Mouse (Mus musculus): ENCODE results near the gene Foxn2. TPM values are rescaled to one million over a fixed set of nuclear protein-coding genes. Genes with fewer than 3 reads are reported as not detected.
"Not testable (repeated sequence)": the region's sequence is repeated elsewhere in the genome, so short reads cannot be mapped to it uniquely, and the experiment has no call there.

The Foxn2 gene
- polyA plus RNA-seq, 1 experiment from 2014 or later = 8.2 TPM

DNA sequence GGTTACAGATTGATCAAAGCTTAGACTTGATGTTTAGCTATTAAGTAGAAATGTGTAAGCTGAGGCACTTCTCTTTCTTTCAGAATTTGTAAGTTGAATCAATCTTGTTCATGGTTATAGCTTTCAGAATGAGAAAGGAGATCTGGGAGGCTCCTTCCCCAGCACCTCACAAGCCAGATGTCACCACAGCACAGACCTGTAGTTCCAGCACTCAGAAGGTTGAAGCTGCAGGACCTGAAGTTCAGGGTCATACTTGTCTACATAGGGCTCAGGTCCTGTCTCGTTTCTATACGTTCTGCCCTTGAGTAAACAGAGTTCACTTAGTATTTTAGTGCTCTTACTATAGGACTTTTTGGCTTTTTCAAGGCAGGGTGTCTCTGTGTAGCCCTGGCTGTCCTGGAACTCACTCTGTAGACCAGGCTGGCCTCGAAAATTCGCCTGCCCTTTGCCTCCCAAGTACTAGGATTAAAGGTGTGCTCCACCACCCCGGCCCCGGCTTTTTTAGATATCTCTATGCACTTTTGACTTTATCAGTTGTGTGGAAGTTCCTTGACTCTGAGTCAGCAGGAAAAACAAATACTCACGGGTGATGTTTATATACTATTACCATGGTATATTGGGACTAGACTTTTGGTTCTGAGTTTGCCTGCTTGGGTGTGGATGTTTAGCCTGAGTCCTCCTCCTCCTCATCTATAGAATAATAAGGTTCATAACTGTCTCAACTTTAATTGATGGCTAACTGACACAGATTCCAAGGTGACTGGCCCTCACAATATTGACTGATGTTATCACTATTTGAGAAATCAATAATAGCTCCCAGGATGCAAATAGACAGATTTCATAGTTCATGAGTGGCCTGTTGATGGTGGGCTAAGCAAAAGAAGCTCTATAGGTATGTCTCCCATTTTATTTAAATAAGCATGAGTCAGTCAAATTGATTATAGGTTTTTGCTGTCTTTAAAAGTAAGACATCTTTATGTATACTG lies 19.7 kb downstream of the Foxn2 start:
- Histone ChIP-seq H3K4me2 (ENCODE audit: low read length) (no peak overlapping the region), H3K36me3 (ENCODE audit: control insufficient read depth, insufficient read depth, low read length) (no peaks in the 10 kb centered on the region), H3K9me3 (ENCODE audit: control insufficient read depth, low read length) (no peaks in the 10 kb centered on the region), H3K4me1 (ENCODE audit: control insufficient read depth, insufficient read depth, low read depth, low read length) (no peaks in the 10 kb centered on the region), H3K27me3 (replicated peaks; ENCODE audit: control insufficient read depth, insufficient read depth, low read length) (no peaks in the 10 kb centered on the region), H3K4me3 (ENCODE audit: low read length) (no peak overlapping the region), H3K27ac (ENCODE audit: low read depth, low read length) (no peak overlapping the region), H3K9ac (ENCODE audit: low read depth, low read length) (no peak overlapping the region)
- ATAC-seq = no peak
- WGBS = 88% methylated on average over 7 of the region's 7 CpGs

DNA sequence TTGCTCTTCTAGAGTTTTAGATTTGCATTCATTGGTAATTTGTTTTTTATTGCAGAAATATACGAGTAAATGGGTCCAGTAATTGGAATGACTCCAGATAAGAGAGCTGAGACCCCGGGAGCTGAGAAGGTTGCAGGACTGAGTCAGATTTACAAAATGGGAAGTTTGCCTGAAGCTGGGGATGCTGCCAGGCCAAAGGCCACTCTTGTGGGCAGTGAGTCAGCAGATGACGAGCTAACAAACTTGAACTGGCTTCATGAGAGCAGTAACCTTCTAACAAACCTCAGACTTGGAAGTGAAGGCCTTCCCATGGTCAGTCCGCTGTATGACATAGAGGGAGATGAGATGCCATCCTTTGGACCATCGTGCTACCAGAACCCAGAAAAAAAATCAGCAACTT lies 22.1 kb downstream of the Foxn2 start:
- H3K27me3 ChIP-seq (replicated peaks; ENCODE audit: control insufficient read depth, insufficient read depth, low read length) = no peaks in the 10 kb centered on the region
- no peak for ATAC-seq
- H3K9me3 ChIP-seq (ENCODE audit: control insufficient read depth, low read length) = no peaks in the 10 kb centered on the region
- H3K27ac ChIP-seq (ENCODE audit: low read depth, low read length) = no peak overlapping the region
- no peak overlapping the region for H3K4me3 ChIP-seq (ENCODE audit: low read length)
- H3K4me2 ChIP-seq (ENCODE audit: low read length) = no peak overlapping the region
- 80% methylated on average over 5 of the region's 5 CpGs for WGBS
- H3K36me3 ChIP-seq (ENCODE audit: control insufficient read depth, insufficient read depth, low read length) = no peaks in the 10 kb centered on the region
- H3K9ac ChIP-seq (ENCODE audit: low read depth, low read length) = no peak overlapping the region
- no peaks in the 10 kb centered on the region for H3K4me1 ChIP-seq (ENCODE audit: control insufficient read depth, insufficient read depth, low read depth, low read length)

DNA sequence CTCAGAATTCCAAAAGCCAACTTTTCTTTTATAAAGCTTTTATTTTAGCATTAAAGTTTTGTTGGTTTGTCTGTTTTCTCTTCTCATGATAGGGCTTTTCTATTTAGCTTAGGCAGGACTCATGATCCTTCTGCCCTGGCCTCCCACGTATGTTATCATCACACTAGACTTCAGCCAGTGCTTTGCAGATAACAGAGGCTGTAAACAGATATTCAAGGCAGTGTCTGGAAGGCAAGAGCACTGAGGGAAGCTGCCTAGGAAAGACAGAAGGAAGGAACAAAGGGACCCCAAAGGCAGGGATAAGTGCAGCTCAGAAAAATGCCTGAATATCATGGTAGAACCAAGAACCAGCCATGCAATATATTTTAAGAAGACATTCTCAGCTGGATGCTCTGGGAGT lies 26.1 kb downstream of the Foxn2 start:
- Histone ChIP-seq H3K36me3 (ENCODE audit: control insufficient read depth, insufficient read depth, low read length) (peaks cover 3% of the 10 kb centered on the region; the same call in 1 of the 2 replicates), H3K4me2 (ENCODE audit: low read length) (no peak overlapping the region), H3K27ac (ENCODE audit: low read depth, low read length) (no peak overlapping the region), H3K4me3 (ENCODE audit: low read length) (no peak overlapping the region), H3K4me1 (ENCODE audit: control insufficient read depth, insufficient read depth, low read depth, low read length) (no peaks in the 10 kb centered on the region), H3K27me3 (replicated peaks; ENCODE audit: control insufficient read depth, insufficient read depth, low read length) (no peaks in the 10 kb centered on the region), H3K9ac (ENCODE audit: low read depth, low read length) (no peak overlapping the region), H3K9me3 (ENCODE audit: control insufficient read depth, low read length) (peaks cover 3% of the 10 kb centered on the region; the same call in 1 of the 2 replicates)
- no peak for ATAC-seq
- 100% methylated on average over 1 of the region's 1 CpGs for WGBS

DNA sequence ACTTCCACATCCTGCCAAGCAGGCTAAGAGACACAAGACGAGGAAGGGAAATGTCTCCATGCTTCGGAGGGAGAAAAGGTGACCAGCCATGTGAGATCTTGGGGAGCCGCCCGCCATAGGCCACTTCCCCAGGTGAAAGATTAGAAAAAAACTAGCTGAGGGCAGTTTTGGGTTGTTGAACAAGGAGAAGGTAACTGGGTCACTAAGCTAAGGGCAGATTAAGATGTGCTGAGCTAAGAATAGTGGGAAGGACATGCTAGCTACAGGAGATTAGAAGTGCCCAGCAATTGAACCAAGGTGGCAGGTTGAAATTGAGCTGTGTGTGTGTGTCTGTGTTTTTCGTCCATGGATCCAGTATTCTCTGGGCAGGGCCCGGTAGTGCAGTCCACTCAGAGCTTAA lies 27.2 kb downstream of the Foxn2 start:
- Histone ChIP-seq H3K4me2 (ENCODE audit: low read length) (no peak overlapping the region), H3K9ac (ENCODE audit: low read depth, low read length) (no peak overlapping the region), H3K4me1 (ENCODE audit: control insufficient read depth, insufficient read depth, low read depth, low read length) (no peaks in the 10 kb centered on the region), H3K4me3 (ENCODE audit: low read length) (no peak overlapping the region), H3K27ac (ENCODE audit: low read depth, low read length) (no peak overlapping the region), H3K27me3 (replicated peaks; ENCODE audit: control insufficient read depth, insufficient read depth, low read length) (no peaks in the 10 kb centered on the region), H3K36me3 (ENCODE audit: control insufficient read depth, insufficient read depth, low read length) (peaks cover 3% of the 10 kb centered on the region; the same call in 1 of the 2 replicates), H3K9me3 (ENCODE audit: control insufficient read depth, low read length) (peaks cover 3% of the 10 kb centered on the region; the same call in 1 of the 2 replicates)
- WGBS = 85% methylated on average over 6 of the region's 6 CpGs
- no peak for ATAC-seq

DNA sequence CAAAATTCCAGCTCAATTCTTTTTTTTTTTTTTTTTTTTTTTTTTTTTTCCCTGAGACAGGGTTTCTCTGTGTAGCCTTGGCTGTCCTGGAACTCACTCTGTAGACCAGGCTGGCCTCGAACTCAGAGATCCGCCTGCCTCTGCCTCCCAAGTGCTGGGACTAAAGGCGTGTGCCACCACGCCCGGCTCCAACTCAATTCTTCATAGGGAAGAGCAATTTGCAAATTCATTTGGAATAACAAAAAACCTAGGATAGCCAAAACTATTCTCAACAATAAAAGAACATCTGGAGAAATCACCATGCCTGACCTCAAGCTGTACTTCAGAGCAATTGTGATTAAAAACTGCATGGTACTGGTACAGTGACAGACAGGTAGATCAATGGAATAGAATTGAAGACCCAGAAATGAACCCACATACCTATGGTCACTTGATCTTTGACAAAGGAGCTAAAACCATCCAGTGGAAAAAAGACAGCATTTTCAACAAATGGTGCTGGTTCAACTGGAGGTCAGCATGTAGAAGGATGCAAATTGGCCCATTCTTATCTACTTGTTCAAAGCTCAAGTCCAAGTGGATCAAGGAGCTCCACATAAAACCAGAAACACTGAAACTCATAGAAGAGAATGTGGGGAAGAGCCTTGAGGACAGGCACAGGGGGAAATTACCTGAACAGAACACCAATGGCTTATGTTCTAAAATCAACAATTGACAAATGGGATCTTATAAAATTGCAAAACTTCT lies 28.3 kb downstream of the Foxn2 start:
- H3K36me3 ChIP-seq (ENCODE audit: control insufficient read depth, insufficient read depth, low read length); H3K9me3 ChIP-seq (ENCODE audit: control insufficient read depth, low read length); H3K27ac ChIP-seq (ENCODE audit: low read depth, low read length); H3K4me2 ChIP-seq (ENCODE audit: low read length); H3K9ac ChIP-seq (ENCODE audit: low read depth, low read length); H3K27me3 ChIP-seq (replicated peaks; ENCODE audit: control insufficient read depth, insufficient read depth, low read length); ATAC-seq; H3K4me1 ChIP-seq (ENCODE audit: control insufficient read depth, insufficient read depth, low read depth, low read length); H3K4me3 ChIP-seq (ENCODE audit: low read length): not testable (repeated sequence)
- 98% methylated on average over 5 of the region's 5 CpGs for WGBS

DNA sequence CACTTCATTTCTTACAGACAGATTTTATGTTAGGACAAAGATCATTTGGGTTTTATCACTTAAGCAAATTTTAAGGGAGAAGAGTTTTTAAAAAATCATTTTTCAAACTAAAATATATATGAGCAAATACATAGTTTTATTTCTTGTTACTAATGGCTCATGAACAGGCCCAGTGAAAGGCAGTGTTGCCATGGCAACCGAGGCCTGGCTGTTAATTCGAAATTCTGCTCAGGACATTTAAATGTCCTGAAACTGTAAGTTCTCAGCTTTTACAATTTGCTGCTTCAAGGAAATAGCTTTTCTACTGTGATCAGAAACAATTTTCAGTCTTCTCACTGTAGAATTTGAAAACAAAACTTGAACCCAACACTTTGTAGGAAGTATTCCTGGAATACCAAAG lies 33.3 kb downstream of the Foxn2 start:
- peaks cover 3% of the 10 kb centered on the region; the same call in 1 of the 2 replicates for H3K9me3 ChIP-seq (ENCODE audit: control insufficient read depth, low read length)
- H3K27ac ChIP-seq (ENCODE audit: low read depth, low read length) = no peak overlapping the region
- WGBS = 53% methylated on average over 2 of the region's 2 CpGs
- H3K27me3 ChIP-seq (replicated peaks; ENCODE audit: control insufficient read depth, insufficient read depth, low read length) = no peaks in the 10 kb centered on the region
- no peak overlapping the region for H3K4me3 ChIP-seq (ENCODE audit: low read length)
- ATAC-seq = no peak
- no peak overlapping the region for H3K4me2 ChIP-seq (ENCODE audit: low read length)
- H3K36me3 ChIP-seq (ENCODE audit: control insufficient read depth, insufficient read depth, low read length) = peaks cover 3% of the 10 kb centered on the region; the same call in 1 of the 2 replicates
- H3K9ac ChIP-seq (ENCODE audit: low read depth, low read length) = no peak overlapping the region
- H3K4me1 ChIP-seq (ENCODE audit: control insufficient read depth, insufficient read depth, low read depth, low read length) = no peaks in the 10 kb centered on the region

DNA sequence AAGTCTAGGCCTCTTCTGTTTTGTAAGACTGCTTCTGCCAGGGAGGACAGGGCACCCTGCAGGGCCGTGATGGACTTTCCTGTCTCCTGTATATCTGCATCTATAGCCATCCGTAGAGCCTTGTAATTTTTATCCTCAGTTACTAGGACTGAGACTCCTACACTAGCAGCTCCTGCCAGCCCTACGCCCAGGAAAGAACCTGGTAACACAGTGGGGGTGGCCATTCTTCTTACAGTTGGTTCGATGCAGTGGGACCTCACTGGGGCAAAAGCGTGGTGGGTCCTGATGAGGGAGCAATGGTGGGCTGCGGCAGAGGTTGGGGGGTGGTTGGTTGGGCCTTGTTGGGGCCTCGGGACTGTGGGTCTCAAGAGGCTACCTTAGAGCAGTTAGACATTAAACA lies 36.7 kb downstream of the Foxn2 start:
- H3K27me3 ChIP-seq (replicated peaks; ENCODE audit: control insufficient read depth, insufficient read depth, low read length) = no peaks in the 10 kb centered on the region
- H3K27ac ChIP-seq (ENCODE audit: low read depth, low read length) = no peak overlapping the region
- no peaks in the 10 kb centered on the region for H3K4me1 ChIP-seq (ENCODE audit: control insufficient read depth, insufficient read depth, low read depth, low read length)
- H3K9me3 ChIP-seq (ENCODE audit: control insufficient read depth, low read length) = no peaks in the 10 kb centered on the region
- ATAC-seq = no peak
- H3K4me2 ChIP-seq (ENCODE audit: low read length) = no peak overlapping the region
- no peaks in the 10 kb centered on the region for H3K36me3 ChIP-seq (ENCODE audit: control insufficient read depth, insufficient read depth, low read length)
- 91% methylated on average over 7 of the region's 7 CpGs for WGBS
- no peak overlapping the region for H3K4me3 ChIP-seq (ENCODE audit: low read length)
- no peak overlapping the region for H3K9ac ChIP-seq (ENCODE audit: low read depth, low read length)

DNA sequence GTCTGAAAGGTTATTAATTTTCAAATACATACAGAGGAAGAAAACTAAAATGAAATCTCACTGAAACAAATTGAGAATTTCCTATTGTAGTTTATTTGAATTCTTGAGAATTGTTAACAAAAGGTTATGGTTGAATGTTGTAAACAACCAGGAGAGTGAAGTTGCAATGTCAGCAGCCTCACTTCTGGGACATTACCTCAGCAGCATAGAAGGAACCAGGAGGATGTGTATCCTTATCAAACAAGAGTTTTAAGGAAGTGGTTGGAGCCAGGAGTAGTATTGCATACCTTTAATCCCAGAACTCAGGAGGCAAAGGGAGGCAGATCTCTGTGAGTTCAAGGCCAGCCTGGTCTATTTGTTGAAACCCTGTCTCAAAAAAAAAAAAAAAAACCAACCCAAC lies 37.2 kb downstream of the Foxn2 start:
- Histone ChIP-seq H3K27ac (ENCODE audit: low read depth, low read length) (no peak overlapping the region), H3K27me3 (replicated peaks; ENCODE audit: control insufficient read depth, insufficient read depth, low read length) (no peaks in the 10 kb centered on the region), H3K4me3 (ENCODE audit: low read length) (no peak overlapping the region), H3K9me3 (ENCODE audit: control insufficient read depth, low read length) (no peaks in the 10 kb centered on the region), H3K9ac (ENCODE audit: low read depth, low read length) (no peak overlapping the region), H3K4me1 (ENCODE audit: control insufficient read depth, insufficient read depth, low read depth, low read length) (no peaks in the 10 kb centered on the region), H3K4me2 (ENCODE audit: low read length) (no peak overlapping the region), H3K36me3 (ENCODE audit: control insufficient read depth, insufficient read depth, low read length) (no peaks in the 10 kb centered on the region)
- ATAC-seq = no peak

DNA sequence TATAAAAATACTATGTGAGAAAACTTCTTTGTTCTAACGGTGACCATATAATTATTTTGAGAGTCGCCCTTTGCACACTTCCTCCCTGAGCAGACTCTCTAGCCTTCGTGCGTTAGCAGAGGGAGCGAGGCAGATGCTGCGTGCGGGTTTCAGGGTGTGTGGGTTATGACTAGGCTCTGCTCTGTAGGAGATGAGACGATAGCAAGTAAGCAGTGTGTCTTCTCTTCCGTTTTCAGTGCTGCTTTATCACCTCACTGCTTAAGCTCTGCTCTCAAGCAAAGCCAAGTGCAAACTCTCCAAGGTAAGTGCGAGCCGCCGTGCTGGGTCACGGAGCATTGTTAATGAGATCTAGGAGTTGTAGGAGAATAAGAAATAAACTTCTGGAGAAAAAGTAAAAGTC lies 38.5 kb downstream of the Foxn2 start:
- Histone ChIP-seq H3K4me3 (ENCODE audit: low read length) (no peak overlapping the region), H3K9me3 (ENCODE audit: control insufficient read depth, low read length) (no peaks in the 10 kb centered on the region), H3K9ac (ENCODE audit: low read depth, low read length) (no peak overlapping the region), H3K4me2 (ENCODE audit: low read length) (no peak overlapping the region), H3K27ac (ENCODE audit: low read depth, low read length) (no peak overlapping the region), H3K27me3 (replicated peaks; ENCODE audit: control insufficient read depth, insufficient read depth, low read length) (no peaks in the 10 kb centered on the region), H3K36me3 (ENCODE audit: control insufficient read depth, insufficient read depth, low read length) (no peaks in the 10 kb centered on the region), H3K4me1 (ENCODE audit: control insufficient read depth, insufficient read depth, low read depth, low read length) (no peaks in the 10 kb centered on the region)
- ATAC-seq = no peak
- 81% methylated on average over 13 of the region's 13 CpGs for WGBS
